Mouse (Mus musculus): Measurements from ENCODE around the gene Tbca.

Tbca gene

GRCm38 (mm10) chr13:94847870-94848269 lies 59.2 kb downstream of the Tbca start:
- DNase-seq (ENCODE audit: low read depth, low spot score) = no peak

GRCm38 (mm10) chr13:94849351-94849750 lies 60.6 kb downstream of the Tbca start:
- no peak for DNase-seq (ENCODE audit: low read depth, low spot score)

GRCm38 (mm10) chr13:94858016-94858575 lies 69.4 kb downstream of the Tbca start:
- no peak for DNase-seq (ENCODE audit: low read depth, low spot score)

DNA sequence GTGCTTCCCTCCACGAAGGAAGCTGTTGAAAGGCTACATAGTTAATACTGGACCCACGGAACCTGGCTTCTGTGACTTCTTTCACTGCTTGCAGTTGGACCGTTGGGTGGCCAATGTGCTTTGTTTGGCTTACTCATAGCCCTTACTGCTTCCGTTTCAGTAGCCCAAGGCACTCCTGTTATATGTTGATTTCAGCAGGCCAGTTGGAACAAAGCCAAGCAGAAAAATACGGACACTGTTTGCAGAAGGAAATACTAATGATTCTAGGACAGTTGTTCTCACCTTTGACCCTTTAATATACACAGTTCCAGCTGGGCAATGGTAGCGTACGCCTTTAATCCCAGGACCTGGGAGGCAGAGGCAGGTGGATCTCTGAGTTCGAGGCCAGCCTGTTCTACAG lies 70.5 kb downstream of the Tbca start:
- DNase-seq (ENCODE audit: low read depth, low spot score) = no peak

DNA sequence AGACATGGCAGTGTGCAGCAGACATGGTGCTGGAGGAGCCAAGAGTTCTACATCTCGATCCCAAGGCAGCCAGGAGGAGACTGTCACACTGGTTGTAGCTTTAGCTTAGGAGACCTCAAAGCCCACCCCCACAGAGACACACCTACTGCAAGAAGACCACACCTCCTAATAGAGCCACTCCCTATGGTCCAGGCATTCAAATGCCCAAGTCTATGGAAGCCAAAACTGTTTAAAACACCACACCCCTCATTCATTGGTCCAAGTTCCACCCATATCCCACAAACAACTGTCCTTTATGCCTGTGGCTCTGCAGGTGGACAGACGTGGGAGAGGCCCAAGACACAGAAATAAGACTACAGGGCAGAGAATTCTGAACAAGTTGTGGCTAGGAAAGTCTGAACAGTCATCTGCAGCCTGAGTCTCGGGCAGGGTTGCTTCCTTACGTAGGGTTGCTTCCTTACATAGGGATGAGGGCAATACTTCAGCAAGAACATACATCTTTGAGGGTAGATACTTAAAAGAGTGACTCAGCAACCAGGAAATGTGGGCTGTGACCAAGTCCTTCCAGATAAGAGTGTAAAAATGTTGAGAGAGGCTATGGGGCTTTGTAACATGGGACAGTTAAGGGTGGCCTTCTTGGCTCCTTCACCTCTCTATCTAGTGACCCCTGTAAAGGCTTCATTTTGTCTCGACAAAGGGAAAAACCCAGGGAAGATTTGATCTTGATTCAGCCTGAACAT lies 74.0 kb downstream of the Tbca start:
- no peak for DNase-seq (ENCODE audit: low read depth, low spot score)

DNA sequence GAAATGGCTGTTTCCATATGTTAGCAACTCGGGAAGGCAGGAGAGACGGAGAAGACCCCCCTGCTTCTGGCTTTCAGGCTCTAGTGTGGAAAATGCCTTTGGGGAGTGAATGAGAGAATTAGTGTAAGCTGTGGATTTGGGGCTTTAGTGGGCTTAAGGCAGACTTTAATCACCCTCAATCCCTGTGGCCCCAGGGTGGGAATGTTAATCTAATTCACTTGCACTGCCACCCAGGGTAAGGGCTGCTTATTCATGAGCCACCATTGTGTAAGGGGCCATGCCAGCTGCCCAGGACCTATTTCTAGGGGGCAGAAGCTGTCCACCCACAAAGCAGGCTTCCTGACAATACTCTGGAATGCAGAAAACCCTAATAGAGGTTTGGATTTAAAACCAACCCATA lies 78.2 kb downstream of the Tbca start:
- no peak for DNase-seq (ENCODE audit: low read depth, low spot score)

- no peak for DNase-seq (ENCODE audit: low read depth, low spot score)
These were observed 79.1 kb downstream of the Tbca start for GRCm38 (mm10) chr13:94867772-94868171.

DNA sequence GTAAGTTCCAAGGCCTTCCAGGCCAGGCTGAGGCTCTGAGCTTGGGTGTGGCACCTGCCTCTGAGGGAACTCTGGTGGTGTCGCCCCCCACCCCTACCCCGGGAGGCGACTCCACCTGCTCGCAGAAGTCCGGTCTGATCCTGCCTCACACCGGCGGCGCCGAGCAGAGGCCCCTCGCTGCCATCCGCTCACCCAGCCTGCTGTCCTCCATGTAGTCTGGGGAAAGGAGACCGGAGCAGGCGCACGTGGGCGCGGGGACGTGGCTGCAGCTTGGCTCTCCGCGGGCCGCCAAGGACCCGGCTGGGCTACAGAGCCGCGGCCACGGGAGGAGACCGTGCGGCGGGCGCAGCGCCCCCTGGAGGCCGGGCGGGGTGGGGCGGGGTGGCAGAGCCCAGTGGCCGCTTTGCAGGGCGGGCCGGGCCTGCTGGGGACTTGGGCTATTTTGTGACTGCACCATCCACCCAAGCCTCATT lies 79.8 kb downstream of the Tbca start:
- no peak for DNase-seq (ENCODE audit: low read depth, low spot score)

GRCm38 (mm10) chr13:94869541-94869940 lies 80.8 kb downstream of the Tbca start:
- DNase-seq (ENCODE audit: low read depth, low spot score) = no peak

GRCm38 (mm10) chr13:94870071-94870460 lies 81.4 kb downstream of the Tbca start:
- DNase-seq (ENCODE audit: low read depth, low spot score) = no peak

DNA sequence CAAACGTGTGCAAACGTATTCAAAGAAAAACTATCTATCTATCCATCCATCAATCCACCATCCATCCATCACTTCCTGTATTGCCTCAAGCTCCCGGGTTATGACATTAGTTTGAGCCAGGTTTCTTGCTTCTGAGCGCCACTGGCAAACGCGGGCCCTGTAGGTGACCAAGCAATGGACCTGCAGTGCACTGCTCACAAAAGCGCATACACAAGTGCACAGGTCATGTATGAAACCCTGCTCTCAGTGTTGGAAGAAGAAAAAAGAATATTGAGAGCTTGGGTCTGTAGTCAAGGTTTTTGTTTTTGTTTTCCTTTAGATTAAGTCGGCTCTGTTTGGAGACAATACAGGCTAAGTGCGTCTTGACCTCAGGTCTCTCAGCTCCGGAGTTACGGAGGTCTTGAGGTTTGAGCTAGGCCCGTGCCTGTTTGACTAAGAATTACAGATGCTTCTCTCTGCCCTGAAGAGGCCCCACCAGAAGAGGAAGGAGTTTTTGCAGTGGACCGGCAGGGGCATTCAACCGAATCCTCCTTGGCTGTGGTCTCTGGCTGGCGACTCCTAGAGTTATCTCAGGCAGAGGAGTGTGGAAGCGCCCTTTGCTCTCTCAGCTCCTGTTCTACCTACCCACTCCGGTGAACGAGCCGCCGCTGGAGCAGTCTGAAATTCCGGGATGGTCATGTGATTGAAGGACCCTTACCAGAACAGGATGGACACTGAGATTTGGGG lies 81.9 kb downstream of the Tbca start:
- no peak for DNase-seq (ENCODE audit: low read depth, low spot score)

- no peak for DNase-seq (ENCODE audit: low read depth, low spot score)
These were observed 83.2 kb downstream of the Tbca start for GRCm38 (mm10) chr13:94871806-94872320.

DNA sequence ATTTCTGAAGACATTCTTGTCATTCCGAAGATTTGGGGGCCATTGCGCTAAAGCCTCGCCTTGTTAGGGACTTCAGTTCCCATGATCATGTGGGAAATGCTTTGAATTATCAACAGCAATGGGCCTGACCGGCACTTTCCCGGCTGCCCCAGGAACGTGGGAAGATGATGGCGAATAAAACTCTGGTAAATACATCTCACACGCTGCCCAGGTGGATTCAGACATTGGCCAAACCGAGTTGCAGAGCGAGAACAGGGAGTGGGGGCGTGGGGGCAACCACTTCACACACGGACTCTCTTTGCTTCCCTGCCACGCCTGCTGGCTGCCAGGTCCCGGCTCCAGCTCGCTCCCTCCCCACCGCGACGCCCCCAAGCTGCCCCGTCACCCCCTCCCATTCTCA lies 83.7 kb downstream of the Tbca start:
- no peak for DNase-seq (ENCODE audit: low read depth, low spot score)

GRCm38 (mm10) chr13:94873111-94874038 lies 84.7 kb downstream of the Tbca start:
- DNase-seq (ENCODE audit: low read depth, low spot score) = no peak

GRCm38 (mm10) chr13:94874039-94874425 lies 85.3 kb downstream of the Tbca start:
- no peak for DNase-seq (ENCODE audit: low read depth, low spot score)

- DNase-seq (ENCODE audit: low read depth, low spot score) = no peak
These were observed 86.1 kb downstream of the Tbca start for GRCm38 (mm10) chr13:94874656-94875395.

DNA sequence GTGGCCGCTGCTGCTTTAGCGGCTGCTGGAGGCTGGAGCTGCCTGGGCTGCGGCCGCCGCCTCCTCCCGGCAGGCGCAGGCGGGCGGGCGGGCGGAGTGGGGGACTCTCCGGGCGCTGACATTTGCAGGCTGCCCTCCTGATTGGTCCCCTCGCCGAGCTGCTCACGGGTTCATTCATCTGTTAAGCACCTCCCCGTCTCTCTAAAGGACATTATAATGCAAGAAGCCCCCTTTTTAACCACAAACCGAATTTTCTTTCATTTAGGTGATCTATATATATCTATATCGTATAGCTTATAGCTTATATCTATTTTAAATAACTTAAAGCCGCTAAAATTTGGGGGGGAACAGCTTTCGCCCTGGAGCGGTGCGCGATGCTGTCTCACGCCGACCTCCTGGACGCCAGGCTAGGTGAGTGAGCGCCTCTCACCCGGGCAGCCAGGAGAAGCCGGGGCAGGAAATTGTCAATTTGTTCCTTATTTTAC lies 86.7 kb downstream of the Tbca start, which contains the start of gene Otp:
Gene Otp (plus strand): TSS at position 207 of the 485 bp plus-strand sequence.
- no peak for DNase-seq (ENCODE audit: low read depth, low spot score)

DNA sequence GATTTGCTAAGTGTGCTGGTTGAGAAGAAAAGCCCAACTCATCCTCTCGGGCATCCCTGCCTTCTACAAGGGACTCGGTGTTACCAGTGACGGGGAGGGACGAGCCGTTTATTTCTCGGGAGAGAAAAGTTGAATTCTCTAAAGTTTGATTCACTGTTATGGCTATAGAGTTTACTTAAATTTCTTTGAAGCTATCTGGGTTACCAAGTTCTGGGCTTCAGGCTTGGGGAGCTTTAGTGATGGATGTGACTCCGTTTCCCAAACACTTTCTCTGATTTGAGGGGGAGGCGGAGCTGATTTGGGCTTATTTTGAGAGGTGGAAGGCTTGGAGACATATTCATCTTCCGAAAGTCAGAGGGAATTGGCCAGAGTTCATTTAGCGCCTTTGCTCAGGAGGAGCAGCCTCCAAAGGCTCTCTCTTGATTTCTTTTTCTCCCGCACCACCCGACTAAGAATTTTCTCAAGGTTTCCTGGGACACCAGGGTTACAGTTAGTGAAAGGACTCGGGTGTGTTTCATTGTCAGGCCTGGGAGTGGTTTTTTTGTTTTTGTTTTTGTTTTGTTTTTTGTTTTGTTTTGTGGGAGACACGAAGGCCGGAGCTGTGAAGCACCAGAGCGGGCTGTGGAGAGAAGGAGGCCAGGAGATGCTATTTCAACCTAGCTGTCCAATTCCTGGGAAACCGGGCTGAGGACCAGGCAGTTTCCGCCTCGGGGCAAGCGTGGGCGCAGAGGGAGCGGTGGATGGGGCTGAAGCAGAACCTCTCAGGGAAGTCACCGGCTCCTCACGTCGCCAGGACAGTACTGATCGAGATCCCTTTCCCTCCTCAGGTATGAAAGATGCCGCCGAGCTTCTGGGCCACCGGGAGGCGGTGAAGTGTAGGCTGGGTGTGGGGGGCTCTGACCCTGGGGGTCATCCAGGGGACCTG lies 87.8 kb downstream of the Tbca start:
- DNase-seq (ENCODE audit: low read depth, low spot score) = no peak

- DNase-seq (ENCODE audit: low read depth, low spot score) = no peak
These were observed 88.5 kb downstream of the Tbca start for GRCm38 (mm10) chr13:94877211-94877590.
